Comparison of ENCODE assay signal across 11 mouse cellular contexts in the genomic region with DNA sequence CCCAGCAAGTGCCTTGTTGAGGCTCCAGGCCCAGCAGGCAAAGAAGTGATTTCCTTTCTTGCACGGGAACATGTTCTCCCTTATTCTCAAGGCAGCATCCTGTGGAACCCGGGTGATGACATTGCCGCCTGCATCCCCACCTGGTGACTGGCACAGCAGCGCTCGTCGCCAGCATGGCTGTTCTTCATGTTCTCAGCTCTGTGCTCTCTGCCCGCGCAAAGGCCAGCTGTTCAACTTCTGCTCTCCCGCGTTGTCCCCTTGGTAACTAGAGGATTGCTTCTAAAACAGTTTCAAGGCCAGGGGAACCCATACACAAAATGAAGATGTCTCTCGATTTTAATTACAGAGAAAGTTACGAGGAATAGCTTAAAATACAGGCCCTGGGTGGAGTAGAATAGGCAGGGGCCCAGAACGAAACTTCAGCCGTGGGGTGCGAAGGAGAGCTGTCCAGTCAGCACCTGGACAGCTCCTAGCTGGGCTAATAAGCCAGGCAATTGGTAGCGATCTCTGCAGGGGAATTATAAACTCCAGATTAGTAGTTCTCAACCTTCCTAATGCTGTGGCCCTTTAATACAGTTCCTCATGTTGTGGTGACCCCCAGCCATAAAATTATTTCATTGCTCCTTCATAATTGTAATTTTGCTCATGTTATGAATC. TPM values are rescaled to one million over a fixed set of nuclear protein-coding genes. Genes with fewer than 3 reads are reported as not detected.
A peak's percentile ranks its signal among the peaks of the same experiment; 100 is the strongest.
DNase-seq lines count a peak whose midpoint lies in the region; TF ChIP-seq lines count a peak whose summit lies in the region.
"Had no signal": no experiment of that assay in that cellular context is flagged by ENCODE, and none has a peak within 500 bp of the region (broad histone marks: within the 10 kb centered on the region; RNA-seq: fewer than 3 reads in every experiment).

No protein-coding gene starts in this region.

- DNase-seq in kidney, postnatal 10 days, result peak; percentile 60
- DNase-seq in kidney, adult 11 months, result no peak
- DNase-seq in MEL (ENCODE audit: low read depth, low spot score) (peak; percentile 59), adipocyte (ENCODE audit: low spot score) (peak; percentile 33), MN1 (ENCODE audit: low spot score) (no peak)
- peak; percentile 51 for DNase-seq in limb, embryonic 10.5 days (ENCODE audit: low spot score)
- DNase-seq in right cerebral cortex, adult 2 months (ENCODE audit: low spot score in 2 of 2), result no peak
- DNase-seq: gastrocnemius, postnatal 14 days; kidney, adult 8-10 months; liver, postnatal 0 days had no signal

- H3K27me3 ChIP-seq in MEL (ENCODE audit: control insufficient read depth in 1 of 2, insufficient read depth in 2 of 2, low read length in 2 of 2), result no peaks in the 10 kb centered on the region
- H3K27me3 ChIP-seq in limb, embryonic 10.5 days (ENCODE audit: low read depth, poor library complexity, severe bottlenecking), result peaks cover 13% of the 10 kb centered on the region

- WGBS in limb, embryonic 10.5 days, result 51% methylated on average over 16 of the region's 16 CpGs

- H3K4me3 ChIP-seq in MEL (ENCODE audit: control insufficient read depth in 1 of 2, insufficient read depth in 1 of 2, low read depth in 2 of 2, low read length in 2 of 2), result no peak overlapping the region
- no peak overlapping the region for H3K4me3 ChIP-seq in limb, embryonic 10.5 days
- H3K4me3 ChIP-seq: neural tube, embryonic 15.5 days had no signal

- H3K27ac ChIP-seq in MEL (ENCODE audit: control insufficient read depth, low read depth, low read length), result no peak overlapping the region
- no peak overlapping the region for H3K27ac ChIP-seq in limb, embryonic 10.5 days
- H3K27ac ChIP-seq: neural tube, embryonic 15.5 days had no signal

- H3K36me3 ChIP-seq in MEL (ENCODE audit: control insufficient read depth in 1 of 2, insufficient read depth in 2 of 2, low read length in 2 of 2), result no peaks in the 10 kb centered on the region
- no peaks in the 10 kb centered on the region for H3K36me3 ChIP-seq in limb, embryonic 10.5 days
- H3K36me3 ChIP-seq: neural tube, embryonic 15.5 days had no signal

- no peaks in the 10 kb centered on the region for H3K4me1 ChIP-seq in MEL (ENCODE audit: control insufficient read depth in 1 of 2, insufficient read depth in 2 of 2, low read length in 2 of 2)
- peaks cover 2% of the 10 kb centered on the region for H3K4me1 ChIP-seq in limb, embryonic 10.5 days

- no peak for TF ChIP-seq POLR2A in MEL (IDR thresholded peaks at IDR 0.05; ENCODE audit: control insufficient read depth in 1 of 2, insufficient read depth in 1 of 2, low read depth in 1 of 2, low read length in 2 of 2, poor library complexity in 1 of 2)

- H3K9me3 ChIP-seq in MEL (replicated peaks; ENCODE audit: insufficient read depth, low read length), result no peaks in the 10 kb centered on the region
- H3K9me3 ChIP-seq in limb, embryonic 10.5 days (replicated peaks), result no peaks in the 10 kb centered on the region
- H3K9me3 ChIP-seq: neural tube, embryonic 15.5 days had no signal

- no peak for TF ChIP-seq RAD21 in MEL (IDR thresholded peaks at IDR 0.05; ENCODE audit: low read depth, low read length)

- TF ChIP-seq CTCF in MEL (IDR thresholded peaks at IDR 0.05 in 2 of 3, conservative IDR thresholded peaks at IDR 0.05 in 1 of 3; ENCODE audit: control insufficient read depth in 1 of 3, insufficient read depth in 1 of 3, low read depth in 2 of 3, low read length in 3 of 3, poor library complexity in 1 of 3, severe bottlenecking in 1 of 3), result no peak

- no peak overlapping the region for H3K9ac ChIP-seq in MEL (ENCODE audit: control insufficient read depth, low read depth, low read length, poor library complexity, severe bottlenecking)
- H3K9ac ChIP-seq: liver, postnatal 0 days; neural tube, embryonic 15.5 days had no signal

- no peaks in the 10 kb centered on the region for H3K79me2 ChIP-seq in MEL (ENCODE audit: control insufficient read depth, insufficient read depth, low read length, poor library complexity)

- TF ChIP-seq EP300 in MEL (IDR thresholded peaks at IDR 0.05; ENCODE audit: low read depth in 1 of 2, low read length in 2 of 2), result no peak

TF ChIP-seq in MEL, 35 proteins besides CTCF, POLR2A, EP300 and RAD21:
- TF ChIP-seq TAL1 (IDR thresholded peaks at IDR 0.05; ENCODE audit: low read length), result no peak
- TF ChIP-seq MYB (IDR thresholded peaks at IDR 0.05; ENCODE audit: low read depth, low read length), result no peak
- peak; percentile 57; the same call in 1 of the 2 replicates for TF ChIP-seq MXI1 (IDR thresholded peaks at IDR 0.05; ENCODE audit: low read depth, low read length)
- peak; percentile 77 for TF ChIP-seq SIN3A (IDR thresholded peaks at IDR 0.05; ENCODE audit: low read length)
- TF ChIP-seq ZKSCAN1 (IDR thresholded peaks at IDR 0.05; ENCODE audit: low read depth, low read length), result no peak
- no peak for TF ChIP-seq USF1 (IDR thresholded peaks at IDR 0.05; ENCODE audit: low read depth, low read length)
- no peak for TF ChIP-seq KAT2A (conservative IDR thresholded peaks at IDR 0.05; ENCODE audit: low read depth, low read length)

RNA-seq across cellular contexts. Expression of gene Cacng5, which starts 5.1 kb away (rescaled TPM):
- total RNA-seq in MEL (2012; rRNA removed), result not detected in 2 replicates
- polyA plus RNA-seq in MEL (2012; ENCODE audit: insufficient read depth in 1 of 2, insufficient read length in 2 of 2, low read depth in 1 of 2, low replicate concordance in 2 of 2, missing spikeins in 1 of 2), result not detected
- 0.05 TPM in 2 replicates for polyA plus RNA-seq in limb, embryonic 10.5 days (2016; fragmentation: Nextera tagmentation; extraction: Ambion mirVana)
- polyA plus RNA-seq: liver, postnatal 0 days had no signal

Comparison
In these comparisons a context has a peak if more than half of its experiments do, and no peak if none do; other contexts are left out.
1. DNase-seq: peak in kidney, postnatal 10 days (single experiment), MEL (single experiment), adipocyte (single experiment) and limb, embryonic 10.5 days (single experiment); none in kidney, adult 11 months (single experiment), MN1 (single experiment) and right cerebral cortex, adult 2 months (0 of 2).